Mouse (Mus musculus): ENCODE results near the gene Ramp2.

Ramp2 gene

DNA sequence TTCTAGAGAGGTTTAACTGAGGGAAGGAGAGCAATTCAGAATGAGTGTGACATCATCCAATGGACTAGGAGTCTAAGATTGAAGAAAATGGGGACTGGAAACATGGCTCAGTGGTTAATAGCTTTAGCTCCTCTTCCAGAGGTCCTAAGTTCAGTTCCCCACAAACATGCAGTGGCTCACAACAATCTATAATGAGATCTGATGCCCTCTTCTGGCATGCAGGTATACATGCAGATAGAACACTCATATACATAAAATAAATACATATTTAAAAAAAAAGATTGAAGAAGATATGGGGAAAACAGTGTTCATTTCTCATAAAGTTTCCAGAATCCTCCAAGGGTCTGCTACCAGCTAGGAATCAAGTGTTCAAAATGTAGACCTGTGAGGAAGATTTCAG lies 10.4 kb upstream of the Ramp2 start:
- no peak for DNase-seq (ENCODE audit: low read depth, low spot score)

DNA sequence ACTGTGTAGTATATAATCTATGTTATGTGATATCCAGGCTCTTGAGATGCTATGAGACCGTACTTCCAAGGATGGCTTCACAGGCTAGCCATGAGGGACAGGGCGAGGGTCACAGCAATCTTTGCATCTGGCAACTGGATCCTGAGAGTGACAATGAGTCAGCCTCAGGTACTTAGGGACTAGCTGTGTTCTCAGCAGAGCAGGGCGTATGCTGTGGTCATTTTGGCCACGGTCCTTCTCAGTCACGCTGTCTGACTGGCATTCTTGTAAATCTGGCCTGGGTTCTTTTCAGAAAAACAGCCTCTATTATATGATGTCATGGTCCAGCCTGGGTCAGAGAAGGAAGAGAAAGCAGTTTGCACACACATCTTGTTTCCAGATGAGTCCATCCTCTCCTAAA lies 9.0 kb upstream of the Ramp2 start:
- no peak for DNase-seq (ENCODE audit: low read depth, low spot score)

DNA sequence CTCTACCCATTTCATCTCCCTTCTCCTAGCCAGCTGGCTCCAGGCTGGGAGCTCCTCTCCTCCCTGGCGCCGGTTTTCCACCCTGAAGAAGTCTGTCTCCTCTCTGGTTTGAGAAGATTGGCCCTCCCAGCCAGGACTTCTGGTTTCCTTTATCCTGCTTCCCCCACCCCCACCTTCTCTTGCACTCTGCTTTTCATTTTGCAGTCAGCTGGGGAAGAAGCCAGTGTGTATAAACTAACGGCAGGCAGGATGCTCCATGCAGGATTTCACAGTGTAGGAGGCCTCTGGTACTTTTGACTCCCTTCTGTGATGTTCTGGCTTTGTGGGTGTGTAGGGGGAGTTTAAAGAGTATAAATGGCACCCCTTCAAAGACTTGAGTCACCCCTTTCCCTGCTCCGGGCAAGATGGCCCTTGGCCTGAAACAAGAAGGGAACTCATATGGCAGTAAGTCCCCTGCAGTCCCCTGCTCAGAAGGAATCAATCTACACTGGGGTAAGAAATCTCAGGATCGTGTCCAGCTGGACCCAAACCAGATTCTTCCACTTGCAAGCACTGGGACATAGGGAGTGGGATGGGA lies 7.7 kb upstream of the Ramp2 start:
- peak; percentile 79 for DNase-seq (ENCODE audit: low read depth, low spot score)

DNA sequence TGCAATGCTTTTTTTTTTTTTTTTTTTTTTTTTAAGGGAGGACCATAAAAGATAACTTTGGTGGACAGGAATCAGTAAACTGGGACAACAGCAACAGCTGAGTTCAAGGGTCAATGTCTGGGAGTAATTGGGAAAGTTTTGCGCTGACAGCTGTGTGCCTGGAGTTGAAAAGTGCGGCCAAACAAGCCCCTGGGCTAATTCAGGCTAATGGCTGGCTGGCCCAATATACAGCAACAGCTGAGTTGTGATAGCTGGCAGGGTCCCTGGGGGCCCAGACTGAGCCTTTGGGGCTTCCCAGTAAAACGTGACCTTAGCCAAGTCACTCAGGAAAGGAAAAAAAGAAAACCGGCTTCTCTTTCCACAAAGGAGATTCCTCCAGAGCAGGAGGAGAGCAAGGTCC lies 757 bp upstream of the Ramp2 start:
- no peak for DNase-seq (ENCODE audit: low read depth, low spot score)

- no peak for DNase-seq (ENCODE audit: low read depth, low spot score)
Measured at GRCm38 (mm10) chr11:101246702-101247012, 829 bp downstream of the Ramp2 start.

DNA sequence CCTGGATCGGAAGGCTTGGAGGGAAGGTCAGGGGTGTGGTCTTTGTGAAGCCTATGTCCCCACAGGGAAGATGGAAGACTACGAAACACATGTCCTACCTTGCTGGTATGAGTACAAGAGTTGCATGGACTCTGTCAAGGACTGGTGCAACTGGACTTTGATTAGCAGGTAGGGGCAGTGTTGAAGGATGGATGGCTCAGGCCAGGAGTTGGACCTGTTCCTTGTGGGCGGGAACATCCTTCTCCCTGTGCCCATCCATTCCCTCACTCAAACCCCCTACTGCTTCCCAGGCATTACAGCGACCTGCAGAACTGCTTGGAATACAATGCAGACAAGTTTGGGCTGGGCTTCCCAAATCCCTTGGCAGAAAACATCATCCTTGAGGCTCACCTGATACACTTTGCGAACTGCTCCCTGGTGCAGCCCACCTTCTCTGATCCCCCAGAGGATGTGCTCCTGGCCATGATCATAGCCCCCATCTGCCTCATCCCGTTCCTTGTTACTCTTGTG lies 1.7 kb downstream of the Ramp2 start:
- DNase-seq (ENCODE audit: low read depth, low spot score): no peak

DNA sequence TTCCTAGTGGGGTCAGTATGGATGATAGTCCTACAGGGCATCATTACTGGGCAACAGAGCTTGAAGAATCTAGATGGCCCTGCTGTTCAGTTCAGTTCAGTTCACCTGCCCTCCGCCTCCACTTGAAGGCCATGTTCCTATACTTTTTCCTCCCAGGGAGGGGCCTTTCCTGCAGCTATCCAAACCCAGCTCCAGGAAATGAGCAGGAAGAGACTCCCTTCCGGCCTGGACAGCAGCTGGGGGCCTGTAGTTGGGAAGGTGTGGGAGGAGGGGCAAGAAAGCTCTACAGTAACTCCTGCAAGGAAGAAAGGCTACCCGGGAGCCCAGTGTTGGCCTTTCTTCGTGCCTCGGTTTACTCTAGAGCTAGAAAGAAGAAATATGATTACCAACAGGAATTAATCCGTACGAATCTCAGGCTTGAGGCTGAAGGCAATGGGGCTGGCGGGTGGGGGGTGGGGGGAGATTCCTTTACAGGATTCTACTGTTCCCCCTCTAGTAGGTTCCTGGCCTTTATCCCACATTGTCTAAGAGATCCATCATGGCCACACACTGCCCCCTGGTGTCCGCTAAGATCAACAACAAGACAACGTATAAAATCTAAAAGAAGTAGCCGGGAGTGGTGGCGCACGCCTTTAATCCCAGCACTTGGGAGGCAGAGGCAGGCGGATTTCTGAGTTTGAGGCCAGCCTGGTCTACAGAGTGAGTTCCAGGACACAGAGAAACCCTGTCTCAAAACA lies 2.6 kb downstream of the Ramp2 start:
- peak; percentile 86 for DNase-seq (ENCODE audit: low read depth, low spot score)

DNA sequence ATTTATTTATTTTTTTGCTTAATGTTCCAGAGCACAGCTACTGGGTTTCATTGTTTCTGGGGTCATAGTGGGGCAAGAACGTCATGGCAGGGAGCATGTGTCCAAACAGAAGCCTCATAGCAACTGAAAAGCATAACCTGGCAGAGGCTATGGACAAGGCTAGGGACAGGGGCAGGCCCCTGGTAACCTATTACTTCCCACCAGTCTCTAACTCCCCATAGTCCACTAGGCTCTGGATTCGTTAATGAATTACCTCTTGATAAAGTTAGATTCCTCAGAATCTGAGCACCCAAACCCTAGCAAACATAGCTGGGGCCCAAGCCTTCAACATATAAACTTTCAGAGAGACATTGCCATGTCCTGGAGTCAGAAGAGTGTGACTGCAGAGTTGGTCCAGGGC lies 5.2 kb downstream of the Ramp2 start:
- no peak for DNase-seq (ENCODE audit: low read depth, low spot score)

- no peak for DNase-seq (ENCODE audit: low read depth, low spot score)
Measured at GRCm38 (mm10) chr11:101252941-101253340, 7.1 kb downstream of the Ramp2 start.

DNA sequence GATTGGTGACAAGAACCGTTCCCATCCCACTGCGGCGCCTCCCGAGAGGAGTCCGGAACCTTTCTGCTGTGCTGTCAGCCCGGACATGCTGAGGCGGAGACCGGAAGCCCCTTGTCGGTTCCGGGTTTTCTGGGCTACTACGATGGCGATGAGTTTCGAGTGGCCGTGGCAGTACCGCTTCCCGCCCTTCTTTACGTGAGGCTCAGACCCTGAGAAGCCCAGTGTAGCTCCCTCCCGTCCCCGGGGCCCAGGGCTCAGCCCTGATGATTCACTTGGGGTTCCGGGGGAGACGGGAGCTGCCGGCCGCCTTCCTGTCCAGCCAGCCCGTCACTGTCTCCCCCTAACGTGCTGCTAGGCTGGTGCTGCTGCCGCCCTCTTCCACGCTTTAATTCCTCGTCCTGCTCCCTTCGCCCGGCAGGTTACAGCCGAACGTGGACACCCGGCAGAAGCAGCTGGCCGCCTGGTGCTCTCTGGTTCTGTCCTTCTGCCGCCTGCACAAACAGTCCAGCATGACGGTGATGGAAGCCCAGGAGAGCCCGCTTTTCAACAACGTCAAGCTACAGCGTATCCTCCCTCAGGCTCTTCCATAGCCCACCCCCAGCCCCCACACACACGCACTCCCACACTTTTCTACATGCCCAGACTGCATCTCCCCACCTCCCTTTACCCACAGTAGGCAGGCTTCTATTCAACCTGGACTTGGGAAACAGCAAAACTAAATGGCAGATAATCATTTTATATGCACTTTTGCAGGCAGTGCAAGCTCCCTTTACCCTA lies 8.0 kb downstream of the Ramp2 start, which contains the start of gene Vps25:
TSS of gene Vps25 (plus strand) at position 95 of the 777 bp plus-strand sequence.
- DNase-seq (ENCODE audit: low read depth, low spot score): peak; percentile 95

GRCm38 (mm10) chr11:101255826-101256775 lies 10.3 kb downstream of the Ramp2 start:
- no peak for DNase-seq (ENCODE audit: low read depth, low spot score)

DNA sequence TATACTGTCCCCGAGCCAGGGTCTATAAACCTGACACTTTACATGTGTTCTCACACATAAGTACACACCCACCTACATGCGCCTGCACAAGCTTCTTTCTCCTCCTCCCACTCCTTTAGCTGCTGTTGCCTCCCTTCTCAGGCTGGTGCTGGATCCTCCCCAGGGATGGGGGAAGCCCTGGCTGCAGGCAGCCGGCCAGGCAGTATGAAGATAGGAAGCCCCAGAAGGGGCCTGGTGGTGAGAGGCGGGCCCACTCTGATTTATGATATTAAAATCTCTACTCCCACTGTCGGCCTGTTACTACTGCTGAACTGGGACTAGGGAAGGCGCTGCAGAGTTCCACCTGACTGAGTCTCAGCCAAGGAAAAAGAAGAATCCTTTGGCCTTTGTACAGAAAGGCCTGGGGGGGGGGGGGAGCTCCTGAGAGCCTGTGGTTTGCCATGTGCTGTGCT lies 13.5 kb downstream of the Ramp2 start:
- peak; percentile 79 for DNase-seq (ENCODE audit: low read depth, low spot score)

DNA sequence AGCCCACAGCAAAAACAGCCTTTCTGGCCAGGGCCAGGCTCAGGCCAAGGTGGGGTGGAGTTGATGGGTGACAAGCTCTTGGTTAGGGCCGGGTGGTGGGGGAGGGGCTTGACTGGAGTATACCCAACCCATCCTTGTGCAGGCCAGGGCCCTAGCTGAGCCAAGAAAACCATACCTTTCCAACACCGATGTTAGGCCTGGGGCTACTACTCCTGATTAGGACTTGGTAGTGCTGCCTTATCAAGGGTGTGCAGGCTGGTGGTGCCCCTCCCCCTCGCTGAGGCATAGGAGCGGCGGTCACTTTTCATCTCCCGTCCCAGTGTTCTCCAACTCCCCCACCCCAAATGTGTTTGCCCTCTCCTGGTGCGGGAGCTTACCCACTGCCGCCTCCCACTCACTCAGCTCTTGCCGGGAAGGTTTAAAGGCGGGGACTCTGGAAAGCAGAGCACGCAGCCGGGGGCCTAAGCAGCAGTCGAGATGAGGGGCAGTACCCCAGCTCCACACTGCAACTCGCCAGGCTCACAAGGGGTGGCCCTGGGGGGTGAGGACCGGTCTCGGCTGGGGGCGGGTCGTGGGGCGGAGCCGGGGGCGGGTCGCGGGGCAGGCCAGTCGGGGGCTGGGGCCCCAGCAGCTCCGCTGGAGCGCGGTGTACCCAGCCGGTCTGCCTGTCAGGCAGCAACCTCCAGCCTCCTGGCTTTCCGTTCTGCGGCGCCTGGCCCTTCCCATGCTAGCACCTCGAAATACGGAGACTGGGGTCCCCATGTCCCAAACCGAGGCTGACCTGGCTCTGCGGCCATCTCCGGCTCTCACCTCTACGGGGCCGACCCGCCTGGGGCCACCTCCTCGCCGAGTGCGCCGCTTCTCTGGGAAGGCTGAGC lies 14.4 kb downstream of the Ramp2 start, which contains the start of gene Wnk4:
TSS of gene Wnk4 (plus strand) at position 620 of the 878 bp plus-strand sequence.
- peak; percentile 52 for DNase-seq (ENCODE audit: low read depth, low spot score)

DNA sequence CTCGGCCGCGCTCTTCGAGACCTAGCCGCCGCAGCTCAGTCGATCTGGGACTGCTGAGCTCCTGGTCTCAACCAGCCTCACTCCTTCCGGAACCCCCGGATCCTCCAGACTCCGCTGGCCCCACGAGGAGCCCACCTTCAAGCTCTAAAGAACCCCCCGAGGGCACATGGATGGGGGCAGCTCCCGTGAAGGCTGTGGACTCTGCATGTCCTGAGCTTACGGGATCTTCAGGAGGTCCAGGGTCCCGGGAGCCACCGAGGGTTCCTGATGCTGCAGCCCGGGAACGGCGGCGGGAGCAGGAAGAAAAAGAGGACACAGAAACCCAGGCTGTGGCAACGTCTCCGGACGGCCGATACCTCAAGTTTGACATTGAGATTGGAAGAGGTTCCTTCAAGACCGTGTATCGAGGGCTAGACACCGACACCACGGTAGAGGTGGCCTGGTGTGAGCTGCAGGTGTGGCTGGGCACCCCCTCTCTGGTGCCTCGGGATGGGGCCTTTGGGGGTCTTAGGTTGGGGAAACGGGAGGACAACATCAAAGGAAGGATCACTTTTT lies 15.1 kb downstream of the Ramp2 start:
- DNase-seq (ENCODE audit: low read depth, low spot score): no peak

DNA sequence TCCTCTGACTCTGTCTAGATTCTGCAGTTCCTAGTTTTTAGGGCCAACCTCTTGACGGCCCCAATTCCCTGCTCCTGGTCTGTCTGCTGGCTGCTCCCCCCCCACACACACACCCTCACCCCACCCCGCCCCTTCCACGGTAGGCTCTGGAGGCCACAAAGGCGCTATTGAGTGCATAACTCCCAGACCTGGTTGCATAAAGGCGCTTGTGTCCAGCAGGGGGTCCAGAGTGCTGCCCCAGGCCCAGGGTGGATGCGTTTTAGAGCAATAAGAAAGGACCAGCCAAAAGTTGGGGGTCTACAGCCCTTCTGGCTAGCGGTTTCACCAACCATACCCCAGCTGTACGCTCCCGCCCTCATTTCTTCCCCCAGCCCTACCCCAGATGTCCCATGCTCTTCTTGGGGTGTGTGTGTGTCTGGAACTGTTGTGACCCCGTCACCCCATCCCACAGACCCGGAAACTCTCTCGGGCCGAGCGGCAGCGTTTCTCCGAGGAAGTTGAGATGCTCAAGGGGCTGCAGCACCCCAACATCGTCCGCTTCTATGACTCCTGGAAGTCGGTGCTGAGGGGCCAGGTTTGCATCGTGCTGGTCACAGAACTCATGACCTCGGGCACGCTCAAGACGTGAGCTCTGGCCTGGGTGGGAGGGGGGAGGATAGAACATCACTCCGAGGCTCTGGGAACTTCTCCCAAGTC lies 16.6 kb downstream of the Ramp2 start:
- no peak for DNase-seq (ENCODE audit: low read depth, low spot score)

DNA sequence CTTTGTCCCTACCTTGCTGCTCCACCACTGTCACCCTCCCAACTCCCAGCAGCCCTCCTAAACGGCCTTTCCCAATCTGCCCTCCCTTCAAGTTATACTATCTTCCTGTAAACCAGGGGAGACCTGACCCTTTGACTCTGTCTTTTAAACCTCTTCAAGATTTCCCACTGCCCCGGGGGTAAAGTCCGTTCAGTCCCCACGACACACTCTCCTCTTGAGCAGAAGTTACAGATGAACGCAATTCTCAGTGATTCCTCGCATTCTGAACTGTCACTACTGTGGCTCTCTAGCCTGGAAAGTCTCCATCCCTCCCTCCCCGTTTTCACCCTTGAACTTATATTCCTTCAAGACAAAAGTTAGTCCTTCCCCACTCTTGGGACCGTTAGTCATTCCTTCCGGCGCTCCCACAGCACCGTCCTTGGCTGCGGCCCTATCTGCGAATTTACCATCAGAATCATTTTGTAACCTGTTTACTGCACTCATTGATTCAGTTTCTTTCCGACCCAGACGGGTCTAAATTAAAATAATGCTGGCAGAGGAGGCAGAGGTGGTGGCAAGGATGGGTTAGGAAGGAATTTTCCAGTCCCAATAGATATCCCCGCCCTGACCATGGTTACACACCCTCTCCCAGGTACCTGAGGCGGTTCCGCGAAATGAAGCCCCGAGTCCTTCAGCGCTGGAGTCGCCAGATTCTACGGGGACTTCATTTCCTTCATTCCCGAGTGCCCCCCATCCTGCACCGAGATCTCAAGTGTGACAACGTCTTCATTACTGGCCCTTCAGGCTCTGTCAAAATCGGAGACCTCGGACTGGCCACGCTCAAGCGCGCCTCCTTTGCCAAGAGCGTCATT lies 17.5 kb downstream of the Ramp2 start:
- DNase-seq (ENCODE audit: low read depth, low spot score): no peak

DNA sequence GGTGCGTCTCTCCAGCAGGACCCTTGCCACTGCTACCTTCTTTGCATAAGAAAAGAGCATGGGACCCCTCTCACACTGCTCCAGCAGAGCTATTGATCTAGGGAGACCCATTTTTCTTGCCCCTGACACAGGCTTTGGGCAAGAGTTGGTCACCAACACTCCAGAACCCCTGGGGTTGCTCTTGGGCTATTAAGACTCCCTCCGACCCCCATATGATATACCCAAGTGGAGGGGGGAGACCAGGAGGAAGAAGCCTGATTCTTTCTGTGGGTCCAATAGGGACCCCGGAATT lies 18.1 kb downstream of the Ramp2 start:
- no peak for DNase-seq (ENCODE audit: low read depth, low spot score)

DNA sequence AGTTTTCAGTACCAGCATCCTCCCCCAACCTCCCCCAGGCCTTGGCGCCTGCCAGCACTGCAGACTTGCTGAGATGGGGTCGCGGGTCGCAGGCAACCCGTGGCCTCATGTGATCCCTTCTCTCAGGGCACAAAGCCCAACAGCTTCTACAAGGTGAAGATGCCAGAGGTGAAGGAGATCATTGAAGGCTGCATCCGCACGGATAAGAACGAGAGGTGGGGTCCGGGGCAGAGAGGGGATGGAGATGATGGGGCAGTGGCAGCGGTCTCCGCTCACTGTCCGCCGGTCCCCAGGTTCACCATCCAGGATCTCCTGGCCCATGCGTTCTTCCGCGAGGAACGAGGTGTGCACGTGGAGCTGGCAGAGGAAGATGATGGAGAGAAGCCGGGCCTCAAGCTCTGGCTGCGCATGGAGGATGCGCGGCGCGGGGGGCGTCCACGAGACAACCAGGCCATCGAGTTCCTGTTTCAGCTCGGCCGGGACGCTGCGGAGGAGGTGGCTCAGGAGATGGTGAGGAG lies 19.2 kb downstream of the Ramp2 start:
- no peak for DNase-seq (ENCODE audit: low read depth, low spot score)

All from brain, adult 2 months (tissue).